Mouse (Mus musculus) liver, embryonic 11.5 days (tissue): ENCODE results near the gene Zbed5. TPM values are rescaled to one million over a fixed set of nuclear protein-coding genes. Genes with fewer than 3 reads are reported as not detected.

Experiments
- ATAC-seq: fragments of 200-750 bp; cut with Nextera tagmentation; replicated peaks from 2 replicates; pipeline ENCODE4 v1.8.0; 2017; ENCODE audit warnings: moderate number of reproducible peaks, mild to moderate bottlenecking, moderate TSS enrichment, moderate library complexity; ENCODE audit not compliant: low FRiP score
- DNase-seq: peaks from one replicate; pipeline ENCODE4 v3.0.0-alpha.2; 2017; ENCODE audit warnings: low spot score
- H3K27ac ChIP-seq: fragments of 300-500 bp; sonication (generic); 2 replicates; pipeline ENCODE4 v1.5.1; 2014; ENCODE audit warnings: mild to moderate bottlenecking, low read depth, low read length, control low read depth
- H3K27me3 ChIP-seq: fragments of 300-500 bp; sonication (generic); replicated peaks from 2 replicates; pipeline ENCODE4 v1.6.1; 2014; ENCODE audit warnings: low read length, mixed read lengths; ENCODE audit not compliant: control insufficient read depth, insufficient read depth
- H3K36me3 ChIP-seq: fragments of 300-500 bp; sonication (generic); 2 replicates; pipeline ENCODE4 v1.6.1; 2014; ENCODE audit warnings: mild to moderate bottlenecking, low read length, moderate library complexity, mixed read lengths; ENCODE audit not compliant: control insufficient read depth, insufficient read depth
- H3K4me1 ChIP-seq: fragments of 300-500 bp; sonication (generic); replicated peaks from 2 replicates; pipeline ENCODE4 v1.6.1; 2014; ENCODE audit warnings: low read length, mixed read lengths; ENCODE audit not compliant: control insufficient read depth, insufficient read depth
- H3K4me2 ChIP-seq: fragments of 300-500 bp; sonication (generic); 2 replicates; pipeline ENCODE4 v1.6.1; 2014; ENCODE audit warnings: mild to moderate bottlenecking, control low read depth, moderate library complexity
- H3K4me3 ChIP-seq: fragments of 300-500 bp; sonication (generic); 2 replicates; pipeline ENCODE4 v1.5.1; 2014; ENCODE audit warnings: low read depth, low read length, control low read depth
- H3K9ac ChIP-seq: fragments of 300-500 bp; sonication (generic); 2 replicates; pipeline ENCODE4 v1.6.1; 2014; ENCODE audit warnings: low read depth, low read length, control low read depth
- H3K9me3 ChIP-seq: fragments of 300-500 bp; sonication (generic); 2 replicates; pipeline ENCODE4 v1.6.1; 2016; ENCODE audit warnings: low read length, inconsistent platforms, mixed read lengths; ENCODE audit not compliant: control insufficient read depth
- WGBS: fragments of 180-500 bp; shearing (Covaris S2); extraction: QIAGEN DNeasy Blood & Tissue Kit; methylation state at CpG from one replicate; pipeline ENCODE4 v1.1.7; 2014; 5-methylcytosine and 5-hydroxymethylcytosine counted together
- polyA plus RNA-seq: library from polyadenylated mRNA; unstranded; fragments of >200 nt; fragmentation: Nextera tagmentation; extraction: Ambion mirVana; gene quantifications from 2 replicates; pipeline ENCODE4 v1.2.1, GENCODE M21; 2014

The Zbed5 gene
- polyA plus RNA-seq, 1 experiment from 2014 or later: 3.8 TPM

DNA sequence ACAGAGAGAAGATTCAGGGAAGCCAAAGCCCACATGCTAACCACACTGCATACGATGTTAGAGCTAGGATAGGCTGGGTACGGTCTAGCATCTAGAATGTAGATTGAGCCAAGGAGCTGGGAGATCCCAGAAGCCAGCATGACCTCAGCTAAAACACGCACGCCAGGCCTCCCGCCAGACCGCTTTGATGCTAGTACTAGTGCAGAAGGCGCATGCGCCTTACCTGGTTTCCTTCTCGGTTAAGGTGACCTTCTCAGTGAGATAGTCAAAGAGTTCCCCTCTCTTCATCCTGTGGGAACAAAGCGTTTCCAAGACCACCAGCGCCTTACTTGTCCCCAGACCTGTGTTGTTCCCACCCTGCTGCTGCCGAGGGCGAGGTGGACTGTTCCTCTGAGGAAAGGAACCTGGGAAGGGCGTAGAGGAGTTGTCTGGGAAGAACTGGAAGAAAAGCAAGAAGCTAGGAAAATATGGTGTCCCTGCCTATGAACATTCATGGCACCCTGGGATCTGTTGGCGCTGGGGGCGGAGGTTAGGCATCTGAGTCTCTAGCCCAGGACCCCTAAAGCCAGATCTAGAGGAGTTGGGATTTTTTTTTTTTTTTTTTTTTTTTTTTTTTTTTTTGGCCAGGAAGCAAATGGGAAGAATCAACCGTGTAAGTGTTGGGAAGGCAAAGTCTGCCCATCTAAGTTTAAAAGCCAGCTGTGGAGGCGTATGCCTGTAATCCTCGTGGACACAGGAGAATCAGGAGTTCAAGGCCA lies 26.1 kb upstream of the Zbed5 start:
- Histone ChIP-seq H3K9me3 (no peaks in the 10 kb centered on the region), H3K27ac (no peak overlapping the region), H3K4me2 (no peak overlapping the region), H3K9ac (no peak overlapping the region), H3K36me3 (no peaks in the 10 kb centered on the region), H3K4me1 (no peaks in the 10 kb centered on the region), H3K27me3 (no peaks in the 10 kb centered on the region), H3K4me3 (no peak overlapping the region)
- WGBS: 84% methylated on average over 19 of the region's 19 CpGs
- ATAC-seq (no peak), DNase-seq (no peak)

DNA sequence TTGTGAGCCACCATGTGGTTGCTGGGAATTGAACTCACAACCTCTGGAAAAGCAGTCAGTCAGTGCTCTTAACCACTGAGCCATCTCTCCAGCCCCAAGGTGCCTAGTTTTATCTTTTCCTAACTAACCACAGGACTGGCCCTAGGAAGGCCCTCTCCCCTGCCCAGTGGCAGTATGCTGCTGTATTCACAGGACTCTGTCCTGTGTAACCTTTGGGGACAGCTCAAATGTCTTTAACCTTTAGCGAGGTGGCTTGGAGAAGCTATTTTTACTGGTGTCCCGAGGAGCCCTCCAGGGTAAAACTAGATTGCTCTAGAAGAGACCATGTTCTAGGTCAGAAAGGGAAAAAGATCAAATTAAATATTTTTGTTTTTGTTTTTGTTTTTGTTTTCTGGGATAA lies 24.3 kb upstream of the Zbed5 start:
- Histone ChIP-seq H3K4me1 (no peaks in the 10 kb centered on the region), H3K4me3 (no peak overlapping the region), H3K36me3 (no peaks in the 10 kb centered on the region), H3K27ac (no peak overlapping the region), H3K9me3 (no peaks in the 10 kb centered on the region), H3K9ac (no peak overlapping the region), H3K27me3 (no peaks in the 10 kb centered on the region), H3K4me2 (no peak overlapping the region)
- ATAC-seq (no peak), DNase-seq (no peak)
- 73% methylated on average over 2 of the region's 2 CpGs for WGBS

DNA sequence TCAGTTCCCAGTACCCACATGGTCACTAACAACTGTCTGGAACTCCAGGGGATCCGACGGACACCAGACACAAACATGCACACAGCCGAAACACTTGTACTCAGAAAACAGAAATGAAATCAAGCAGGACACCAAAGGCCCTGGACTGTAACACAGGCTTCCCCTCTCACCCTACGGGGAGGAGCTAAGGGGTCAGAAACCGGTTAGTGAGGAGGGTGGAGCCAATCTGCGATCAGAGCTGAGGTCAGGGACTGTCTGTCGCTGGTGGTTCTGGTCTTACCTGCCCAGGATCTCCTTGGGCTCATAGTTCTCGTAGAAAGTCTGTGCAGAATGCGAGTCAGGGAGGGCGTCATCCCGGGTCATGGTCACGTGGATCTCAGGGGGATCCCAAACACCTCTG lies 21.6 kb upstream of the Zbed5 start:
- no peak for DNase-seq
- H3K9me3 ChIP-seq: no peaks in the 10 kb centered on the region
- no peak for ATAC-seq
- H3K27me3 ChIP-seq: no peaks in the 10 kb centered on the region
- WGBS: 74% methylated on average over 12 of the region's 12 CpGs
- no peaks in the 10 kb centered on the region for H3K4me1 ChIP-seq
- H3K4me2 ChIP-seq: no peak overlapping the region
- no peak overlapping the region for H3K27ac ChIP-seq
- H3K36me3 ChIP-seq: no peaks in the 10 kb centered on the region
- no peak overlapping the region for H3K4me3 ChIP-seq
- H3K9ac ChIP-seq: no peak overlapping the region

DNA sequence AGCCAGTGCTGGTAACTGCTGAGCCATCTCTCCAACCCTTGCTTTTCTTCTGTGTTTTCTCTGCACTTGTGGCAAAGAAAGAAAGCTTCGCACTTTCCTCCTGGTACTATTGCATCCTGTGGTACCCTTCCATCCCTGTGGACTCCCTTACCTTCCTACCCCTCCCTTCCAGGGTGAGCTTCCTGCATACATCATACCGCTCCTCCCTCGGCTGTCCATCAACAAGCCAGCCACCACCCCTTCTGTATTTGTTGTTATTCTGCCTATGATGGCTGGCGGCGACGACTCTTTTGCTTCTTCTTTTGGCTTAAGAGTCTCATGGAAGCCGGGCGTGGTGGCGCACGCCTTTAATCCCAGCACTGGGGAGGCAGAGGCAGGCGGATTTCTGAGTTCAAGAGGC lies 20.4 kb upstream of the Zbed5 start:
- Histone ChIP-seq H3K27me3 (no peaks in the 10 kb centered on the region), H3K36me3 (no peaks in the 10 kb centered on the region), H3K27ac (no peak overlapping the region), H3K9me3 (no peaks in the 10 kb centered on the region), H3K4me3 (no peak overlapping the region), H3K4me1 (no peaks in the 10 kb centered on the region), H3K4me2 (no peak overlapping the region), H3K9ac (no peak overlapping the region)
- no peak for ATAC-seq
- WGBS: 78% methylated on average over 11 of the region's 11 CpGs
- DNase-seq: no peak

DNA sequence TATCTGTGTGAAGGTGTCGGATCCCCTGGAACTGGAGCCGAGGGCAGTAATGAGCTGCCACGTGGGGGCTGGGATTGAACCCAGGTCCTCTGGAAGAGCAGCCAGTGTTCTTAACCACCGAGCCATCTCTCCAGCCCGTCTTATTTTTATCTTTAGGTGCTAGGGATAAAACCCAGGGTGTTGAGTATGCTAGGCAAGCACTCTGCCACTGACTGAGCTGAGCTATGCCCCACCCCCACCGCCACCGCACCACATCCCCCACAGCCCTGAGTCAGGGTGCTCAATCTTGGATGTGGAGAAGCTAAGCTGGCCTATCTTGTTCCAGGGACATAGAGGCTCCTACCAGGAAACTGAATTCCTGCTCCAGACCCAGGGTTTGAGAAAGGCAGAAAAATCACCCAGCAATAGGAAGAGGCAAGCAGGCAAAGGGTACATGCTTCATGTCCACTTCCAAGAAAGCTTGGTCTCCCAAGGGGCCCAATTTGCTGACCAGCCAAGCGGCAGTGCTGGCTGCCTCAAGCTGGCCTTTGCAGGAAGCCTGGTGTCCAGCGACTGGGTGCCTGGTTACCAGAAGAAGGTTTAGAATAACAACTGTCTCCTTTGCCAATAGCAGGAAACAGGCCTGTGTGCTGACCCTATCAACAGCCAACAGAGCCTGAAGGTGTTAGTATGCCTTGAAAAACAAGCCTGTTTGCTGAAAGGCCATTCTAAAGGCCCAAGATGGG lies 17.6 kb upstream of the Zbed5 start:
- no peaks in the 10 kb centered on the region for H3K4me1 ChIP-seq
- WGBS: 60% methylated on average over 9 of the region's 9 CpGs
- peaks cover 13% of the 10 kb centered on the region for H3K36me3 ChIP-seq
- no peak overlapping the region for H3K4me2 ChIP-seq
- H3K9me3 ChIP-seq: no peaks in the 10 kb centered on the region
- no peak overlapping the region for H3K4me3 ChIP-seq
- H3K27ac ChIP-seq: no peak overlapping the region
- ATAC-seq (no peak), DNase-seq (no peak)
- no peaks in the 10 kb centered on the region for H3K27me3 ChIP-seq
- no peak overlapping the region for H3K9ac ChIP-seq

DNA sequence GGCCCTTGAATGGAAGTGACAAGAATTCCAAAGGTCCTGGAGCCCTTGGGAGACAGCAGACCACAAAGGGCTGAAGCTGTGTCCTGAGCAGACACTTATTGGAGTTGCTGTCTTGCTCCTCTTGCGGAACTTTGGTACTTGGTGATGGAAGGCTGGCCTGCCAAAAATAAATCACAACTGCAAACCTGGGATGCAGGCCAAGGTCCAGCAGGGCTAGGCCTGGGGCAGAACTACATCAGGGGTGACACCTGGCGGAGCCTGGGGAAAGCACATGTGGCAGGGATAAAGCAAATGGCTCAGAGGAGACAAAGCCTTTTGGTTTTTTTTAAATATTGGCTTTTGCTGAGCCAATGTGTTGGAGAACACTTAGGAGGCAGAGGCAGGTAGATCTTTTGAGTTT lies 16.6 kb upstream of the Zbed5 start:
- peaks cover 18% of the 10 kb centered on the region for H3K36me3 ChIP-seq
- ATAC-seq (peak; percentile 44; the same call in 1 of the 2 replicates), DNase-seq (no peak)
- H3K9me3 ChIP-seq: no peaks in the 10 kb centered on the region
- no peak overlapping the region for H3K9ac ChIP-seq
- no peak overlapping the region for H3K4me2 ChIP-seq
- H3K27me3 ChIP-seq: no peaks in the 10 kb centered on the region
- H3K4me3 ChIP-seq: no peak overlapping the region
- no peaks in the 10 kb centered on the region for H3K4me1 ChIP-seq
- WGBS: 65% methylated on average over 2 of the region's 2 CpGs
- H3K27ac ChIP-seq: no peak overlapping the region

DNA sequence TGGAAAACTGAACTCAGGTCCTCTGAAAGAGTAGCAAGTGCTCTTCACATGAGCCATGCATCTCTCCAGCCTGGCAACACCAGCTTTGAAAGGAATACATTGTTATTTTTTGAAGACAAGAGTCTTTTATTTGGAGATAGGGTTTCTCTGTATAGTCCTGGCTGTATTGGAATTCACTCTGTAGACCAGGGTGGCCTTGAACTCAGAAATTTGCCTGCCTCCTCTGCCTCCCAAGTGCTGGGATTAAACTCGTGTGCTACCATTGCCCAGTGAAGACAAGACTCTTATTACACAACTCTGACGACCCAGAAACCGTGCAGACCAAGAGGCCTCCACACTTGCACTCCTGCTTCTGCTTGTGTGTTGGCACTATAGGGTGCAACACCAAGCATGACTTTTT lies 15.6 kb upstream of the Zbed5 start:
- Histone ChIP-seq H3K4me1 (no peaks in the 10 kb centered on the region), H3K27me3 (no peaks in the 10 kb centered on the region), H3K27ac (no peak overlapping the region), H3K4me2 (no peak overlapping the region), H3K4me3 (no peak overlapping the region), H3K36me3 (peaks cover 21% of the 10 kb centered on the region), H3K9ac (no peak overlapping the region), H3K9me3 (no peaks in the 10 kb centered on the region)
- DNase-seq (no peak), ATAC-seq (no peak)
- 64% methylated on average over 3 of the region's 3 CpGs for WGBS

DNA sequence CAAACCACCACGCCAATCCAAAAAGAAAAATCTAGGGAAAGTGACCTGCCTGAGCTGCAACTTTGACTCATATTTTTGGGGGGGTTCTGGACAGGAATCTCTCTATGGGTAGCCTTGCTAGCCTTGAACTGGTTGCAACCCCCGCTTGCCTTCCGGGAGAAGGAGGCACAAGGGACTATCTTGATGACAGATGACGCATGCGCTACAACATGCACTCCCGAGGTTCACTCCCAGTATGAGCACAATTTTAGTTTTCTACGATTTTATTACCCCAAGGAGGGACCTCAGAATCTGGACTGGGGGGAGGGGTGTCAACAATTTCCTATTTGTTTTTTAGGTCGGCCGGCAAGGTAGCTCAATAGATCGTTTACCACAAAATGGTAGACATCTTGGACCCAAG lies 9.3 kb upstream of the Zbed5 start:
- Histone ChIP-seq H3K9ac (peak overlapping the region; percentile 91), H3K9me3 (no peaks in the 10 kb centered on the region), H3K4me2 (peak overlapping the region; percentile 85), H3K27me3 (no peaks in the 10 kb centered on the region), H3K4me3 (peak overlapping the region; percentile 92), H3K4me1 (peaks cover 5% of the 10 kb centered on the region), H3K27ac (peak overlapping the region; percentile 98), H3K36me3 (peaks cover 14% of the 10 kb centered on the region)
- ATAC-seq: peak; percentile 43; the same call in 1 of the 2 replicates
- DNase-seq: peak; percentile 48
- WGBS: 20% methylated on average over 10 of the region's 10 CpGs
